Mouse (Mus musculus) WW6 (cell line): ENCODE measurements around the gene Opn4.

Experiments used
- DNase-seq: peaks from one replicate; pipeline ENCODE4 v3.0.0-alpha.2; 2013; ENCODE audit warnings: low read depth, low spot score

Gene Opn4

DNA sequence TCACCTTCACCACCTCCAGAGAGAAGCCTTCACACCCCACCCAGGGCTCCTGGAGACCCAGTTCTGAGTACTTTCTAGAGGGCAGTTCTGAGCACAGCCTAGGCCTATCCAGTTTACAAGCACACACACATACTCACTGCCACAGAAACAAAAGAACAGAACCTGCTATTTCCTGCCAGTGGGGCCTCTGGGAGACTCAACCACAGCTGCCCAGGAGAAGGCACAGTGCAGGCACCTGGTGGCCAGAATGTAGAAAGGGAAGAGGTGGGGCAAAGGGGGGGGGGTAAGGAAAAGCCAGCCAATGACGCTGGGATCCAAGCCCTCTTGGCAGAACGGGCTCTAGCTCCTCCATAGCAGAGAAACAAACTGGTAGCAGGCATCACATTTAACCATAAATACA lies 37.5 kb downstream of the Opn4 start:
- DNase-seq = no peak

DNA sequence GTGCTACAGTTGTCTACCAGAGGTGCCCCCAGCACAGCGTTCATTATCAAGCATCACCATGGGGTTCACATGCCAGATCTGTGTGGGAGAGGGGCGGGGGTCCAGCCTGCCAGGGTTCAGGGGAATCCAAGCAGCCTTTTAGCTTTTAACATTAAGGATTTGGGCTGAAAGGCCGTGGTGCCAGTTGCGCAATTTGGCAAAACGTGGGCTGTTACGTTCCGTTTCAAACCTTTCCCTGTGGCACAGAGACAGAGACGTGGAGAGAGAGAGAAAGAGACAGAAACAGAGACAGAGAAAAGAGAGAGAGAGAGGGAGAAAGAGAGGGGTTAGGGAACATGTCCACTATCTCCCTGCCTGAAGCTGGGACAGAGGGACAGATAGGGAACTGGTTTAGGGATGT lies 38.3 kb downstream of the Opn4 start:
- DNase-seq = no peak

DNA sequence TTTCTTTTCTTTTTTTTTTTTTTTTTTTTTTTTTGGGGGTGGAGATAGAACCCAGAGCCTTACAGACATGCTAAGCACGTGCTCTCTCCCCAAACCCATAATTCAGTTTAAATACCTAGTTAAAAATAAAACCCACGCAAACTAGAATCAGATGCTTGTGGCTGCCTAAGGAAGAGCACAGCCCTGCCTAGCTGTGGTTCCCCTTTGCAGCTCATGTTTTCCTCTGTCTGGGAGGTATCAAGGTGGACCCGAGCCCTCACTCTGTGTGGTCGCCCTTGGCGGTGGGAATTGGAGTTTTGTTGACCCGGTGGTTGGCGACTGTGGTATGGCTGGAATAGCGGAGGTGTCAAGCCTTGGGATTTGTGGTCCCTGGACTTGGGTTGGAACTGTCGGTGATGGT lies 41.0 kb downstream of the Opn4 start:
- no peak for DNase-seq

DNA sequence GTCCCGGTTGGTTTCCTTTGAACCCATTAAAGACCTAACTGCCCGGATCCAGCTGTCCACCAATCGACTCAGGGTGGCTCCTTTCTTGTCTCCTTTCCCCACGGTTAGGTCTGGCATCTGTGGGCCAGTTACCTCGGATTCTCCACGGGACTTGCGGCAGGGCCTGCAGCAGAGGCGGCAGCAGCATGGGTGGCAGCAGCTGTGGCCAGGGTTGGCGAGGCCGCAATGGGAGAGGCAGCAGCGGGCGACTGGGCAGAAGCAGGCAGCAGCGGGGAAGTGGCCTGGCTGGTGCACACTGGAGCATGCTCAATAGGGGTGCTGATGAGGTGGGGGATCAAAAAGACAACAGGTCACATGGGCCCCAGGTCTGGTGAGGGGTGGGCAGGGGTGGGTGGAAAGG lies 44.7 kb downstream of the Opn4 start:
- DNase-seq = no peak

DNA sequence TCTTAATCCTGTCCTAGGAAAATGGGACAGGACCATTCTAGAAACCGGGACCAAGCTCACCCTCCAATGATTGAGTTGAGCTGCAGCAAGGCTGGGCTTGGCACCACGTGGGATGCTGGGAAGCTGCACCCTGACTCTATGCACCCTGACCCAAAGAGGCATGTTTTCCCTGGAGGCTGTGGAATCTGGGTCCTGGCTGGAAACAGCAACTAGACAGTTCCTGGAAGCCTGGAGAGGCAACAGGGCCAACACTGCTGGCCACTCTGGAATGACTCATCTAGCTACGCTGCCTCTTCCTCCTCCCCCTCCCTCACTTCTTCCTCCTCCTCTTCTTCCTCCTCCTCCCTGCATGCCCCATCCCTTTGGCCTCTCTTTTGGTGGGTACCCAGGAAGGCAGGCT lies 45.9 kb downstream of the Opn4 start:
- no peak for DNase-seq

DNA sequence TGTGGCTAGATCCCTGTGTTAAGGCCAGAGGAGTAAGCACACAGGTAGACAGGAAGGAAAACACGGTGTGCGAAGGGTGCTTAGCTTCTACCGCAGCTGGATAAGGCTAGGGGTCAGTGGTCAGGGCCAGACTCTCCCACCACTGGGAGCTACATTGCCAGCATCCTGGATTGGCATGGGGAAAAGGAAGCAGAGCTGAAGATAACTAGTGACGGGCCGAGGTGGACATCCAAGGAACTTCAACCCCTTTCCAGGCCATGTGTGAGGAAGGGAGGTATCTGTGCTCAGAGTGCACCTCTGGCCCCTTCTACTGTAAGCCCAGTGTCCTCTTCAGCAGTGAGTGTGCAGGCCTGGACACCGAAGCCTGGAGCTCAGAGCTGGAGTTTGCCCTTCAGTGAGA lies 46.5 kb downstream of the Opn4 start:
- DNase-seq = no peak

DNA sequence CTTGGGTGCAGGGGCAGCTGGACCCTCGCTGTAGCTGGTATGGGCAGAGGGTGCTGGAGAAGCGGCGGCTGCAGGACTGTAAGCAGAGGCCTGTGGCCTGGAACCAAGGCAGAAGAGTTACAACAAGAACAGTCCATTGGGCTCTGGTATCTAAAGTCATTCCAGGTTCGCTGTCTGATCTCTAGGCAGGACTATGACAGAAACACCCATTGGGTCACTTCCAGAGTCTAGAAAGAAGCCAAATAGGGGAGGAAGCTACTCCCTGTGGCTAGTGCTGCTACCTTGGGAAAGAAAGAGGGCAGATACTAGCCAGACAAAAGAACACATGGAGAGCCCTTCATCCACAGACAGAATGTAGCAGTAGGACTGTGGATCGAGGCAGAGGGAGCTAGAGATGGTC lies 47.7 kb downstream of the Opn4 start:
- no peak for DNase-seq

DNA sequence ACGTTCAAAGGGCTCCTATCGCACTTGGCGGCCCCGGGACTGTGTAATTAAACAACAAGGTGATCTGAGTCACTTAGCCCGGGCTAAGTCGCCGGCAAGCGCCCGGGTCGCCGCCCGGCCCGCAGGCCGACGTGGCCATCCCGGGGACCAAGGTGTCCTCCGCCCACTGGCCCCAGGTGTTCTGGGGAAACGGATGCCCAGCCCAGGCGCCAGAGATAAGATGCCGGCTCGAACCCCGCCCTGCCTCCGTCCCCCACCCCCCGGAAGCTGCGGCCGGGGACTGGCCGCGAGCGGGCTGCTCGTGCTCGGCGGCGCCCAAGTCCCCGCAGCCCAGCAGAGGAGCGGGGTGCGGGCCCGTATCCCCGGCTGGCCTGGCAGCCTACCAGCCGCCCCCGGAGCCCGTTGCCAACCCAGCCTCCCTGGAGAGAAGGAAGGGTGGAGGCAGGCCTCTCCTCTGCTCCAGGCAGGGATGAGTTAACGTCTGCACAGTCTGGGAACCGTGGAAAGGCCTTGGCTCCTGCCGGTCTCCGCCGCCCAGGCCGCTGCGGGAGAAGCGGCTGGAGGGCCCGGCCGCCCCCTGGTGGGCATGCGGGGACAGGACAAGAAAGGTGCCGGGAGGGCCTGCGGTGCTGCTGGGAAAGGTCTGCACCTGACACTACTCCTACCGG lies 50.8 kb downstream of the Opn4 start:
- peak; percentile 79 for DNase-seq

DNA sequence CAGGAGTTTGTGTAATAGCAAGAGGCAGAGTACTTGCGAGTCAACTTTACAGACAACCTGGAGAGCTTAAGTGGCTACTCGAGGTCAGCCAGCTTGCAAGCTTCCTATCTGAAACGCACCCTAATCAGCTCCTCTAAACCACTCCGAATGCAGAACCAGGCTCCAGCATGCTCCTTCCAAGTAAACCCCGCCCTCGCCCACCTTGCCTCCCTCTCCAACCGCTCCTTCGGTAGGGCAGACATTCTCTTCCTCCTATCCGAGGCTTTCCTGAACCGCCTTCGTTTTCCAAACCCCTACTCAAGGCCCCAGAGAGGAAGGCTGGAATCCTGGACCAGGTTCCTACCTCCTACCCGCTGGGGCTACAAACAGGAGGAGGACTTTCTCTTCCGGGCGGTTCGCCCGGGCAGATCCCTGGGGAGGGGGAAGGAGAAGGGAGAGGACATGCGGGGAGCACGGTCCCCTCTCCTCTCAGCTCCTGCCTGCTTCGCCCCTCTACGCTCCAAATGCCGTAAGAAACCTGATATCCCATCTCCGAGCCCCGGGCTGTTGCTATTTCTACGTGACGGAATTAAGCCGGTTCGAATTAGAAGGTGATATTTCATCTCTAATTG lies 51.4 kb downstream of the Opn4 start:
- peak; percentile 60 for DNase-seq

DNA sequence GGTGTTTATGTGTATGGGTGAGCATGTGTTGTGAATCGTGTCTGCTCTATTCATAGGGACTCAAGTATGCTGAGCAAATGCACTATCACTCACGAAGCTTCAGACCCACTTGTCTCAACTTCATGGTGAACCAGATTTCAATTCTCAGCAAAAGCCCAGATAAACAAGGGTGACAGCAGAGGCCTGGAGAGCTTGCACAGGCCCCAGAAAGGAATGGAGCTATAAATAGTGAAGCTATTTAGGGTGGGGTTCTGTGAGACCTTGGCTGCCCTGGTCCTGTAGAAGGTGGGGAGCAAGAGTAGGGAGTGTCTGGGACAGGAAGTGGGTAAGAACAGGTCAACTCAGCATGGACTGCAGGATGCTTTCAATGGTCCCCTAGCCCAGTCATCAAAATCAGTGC lies 55.4 kb downstream of the Opn4 start:
- no peak for DNase-seq

DNA sequence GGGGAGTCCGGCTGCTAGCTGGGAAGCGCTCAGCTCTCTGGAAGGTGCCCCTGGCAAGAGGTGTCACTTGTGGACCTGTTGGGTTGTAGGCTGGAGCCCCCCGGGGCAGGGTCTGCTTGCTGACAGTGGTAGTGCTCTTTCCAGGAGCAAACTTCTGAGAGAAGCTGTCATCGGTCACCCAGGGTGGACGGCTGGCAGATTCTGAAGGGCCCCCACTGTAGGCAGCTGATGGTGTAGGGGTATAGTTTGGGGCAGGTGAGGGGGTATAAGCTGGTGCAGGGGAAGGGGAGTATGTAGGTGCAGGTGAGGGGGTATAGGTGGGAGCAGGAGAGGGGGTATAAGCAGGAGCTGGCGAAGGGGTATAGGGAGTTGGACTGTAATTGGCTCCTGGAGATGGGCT lies 55.9 kb downstream of the Opn4 start:
- no peak for DNase-seq

DNA sequence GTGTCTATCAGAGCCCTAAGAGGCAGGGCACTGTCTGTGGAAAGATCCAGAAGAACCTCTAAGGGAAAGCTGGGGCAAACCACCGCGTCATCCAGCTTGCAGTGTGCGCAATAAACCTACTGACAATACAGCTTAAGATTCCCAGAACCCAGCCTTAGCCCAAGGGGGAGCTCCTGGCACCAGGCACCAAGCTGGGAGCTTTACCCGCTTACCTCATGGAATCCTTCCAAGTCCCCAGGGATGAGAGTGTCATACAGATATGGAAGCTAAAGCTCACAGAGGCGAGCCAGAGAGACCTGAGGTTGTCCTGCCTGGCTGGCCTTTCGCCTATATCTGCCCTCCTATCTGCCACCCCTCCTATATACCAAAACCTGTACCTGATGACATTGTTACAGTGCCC lies 56.3 kb downstream of the Opn4 start:
- no peak for DNase-seq

DNA sequence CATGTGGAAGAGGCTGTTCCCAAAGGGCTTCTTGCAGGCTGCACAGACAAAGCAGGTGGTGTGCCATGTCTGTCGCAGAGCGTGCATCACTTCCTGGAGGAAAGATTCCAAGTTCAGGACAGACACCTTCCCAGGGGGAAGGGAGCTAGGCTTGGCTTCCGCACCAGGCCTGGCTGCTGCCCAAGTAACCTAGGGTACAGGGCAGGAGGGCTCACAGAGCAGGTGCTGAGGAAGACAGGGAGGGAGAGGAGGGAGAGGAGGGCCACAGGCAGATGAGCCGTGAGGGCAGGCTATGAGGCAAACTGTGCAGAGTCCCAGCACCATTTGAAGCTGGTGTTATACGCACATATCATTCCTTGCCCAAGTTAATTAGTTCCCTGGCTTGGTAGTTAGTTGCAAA lies 58.0 kb downstream of the Opn4 start:
- DNase-seq = no peak

DNA sequence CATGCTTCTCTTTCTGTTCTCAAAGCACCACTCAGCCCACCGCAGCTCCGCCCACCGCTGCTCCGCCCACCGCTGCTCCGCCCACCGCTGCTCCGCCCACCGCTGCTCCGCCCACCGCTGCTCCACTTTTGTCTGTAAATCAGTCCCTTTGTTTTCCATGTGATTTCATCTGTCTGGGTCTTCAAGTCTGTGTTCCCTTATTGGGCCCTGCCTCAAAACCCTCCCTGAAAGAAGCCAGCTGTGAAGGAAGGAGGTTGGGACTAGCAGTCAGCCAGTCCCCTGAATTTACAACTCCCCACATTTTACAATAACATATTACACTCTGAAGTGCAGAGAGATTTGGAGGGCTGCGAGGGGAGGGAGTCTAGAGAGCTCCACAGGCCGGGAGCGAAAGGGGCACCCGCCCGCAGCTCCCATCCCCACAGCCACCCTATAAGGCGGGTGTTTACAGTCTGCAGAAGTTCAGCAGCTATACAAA lies 59.2 kb downstream of the Opn4 start:
- peak; percentile 46 for DNase-seq
